Mouse (Mus musculus) myocyte (in vitro differentiated cells): Measurements from ENCODE around the gene Slc16a8.

Source experiments
- CEBPB ChIP-seq: IDR thresholded peaks from 2 replicates; pipeline ENCODE4 v1.6.1; 2011; ENCODE audit warnings: mild to moderate bottlenecking, moderate library complexity; ENCODE audit not compliant: poor library complexity, insufficient read depth, severe bottlenecking
- E2F4 ChIP-seq: IDR thresholded peaks from one replicate; pipeline ENCODE4 v1.6.1; 2011; ENCODE audit warnings: mild to moderate bottlenecking, control low read depth, moderate library complexity; ENCODE audit not compliant: insufficient read depth
- MAX ChIP-seq: IDR thresholded peaks from one replicate; pipeline ENCODE4 v1.6.1; 2011; ENCODE audit warnings: low read depth, mild to moderate bottlenecking, control low read depth
- MYOG ChIP-seq, 3 experiments: IDR thresholded peaks; one replicate each; pipeline ENCODE4 v1.6.1; 2011; ENCODE audit warnings: control low read depth in 2 of 3, low read depth in 2 of 3, mild to moderate bottlenecking in 2 of 3; ENCODE audit not compliant: insufficient read length in 2 of 3, control insufficient read depth in 1 of 3, insufficient read depth in 1 of 3
- POLR2A ChIP-seq: IDR thresholded peaks from one replicate; pipeline ENCODE4 v1.6.1; 2011; ENCODE audit warnings: low read depth, mild to moderate bottlenecking, control low read depth, moderate library complexity; ENCODE audit not compliant: insufficient read length
- POLR2AphosphoS2 ChIP-seq: IDR thresholded peaks from one replicate; pipeline ENCODE4 v1.6.1; 2011; ENCODE audit warnings: low read depth, control low read depth; ENCODE audit not compliant: insufficient read length
- REST ChIP-seq: IDR thresholded peaks from one replicate; pipeline ENCODE4 v1.6.1; 2011; ENCODE audit warnings: mild to moderate bottlenecking, control low read depth, moderate library complexity; ENCODE audit not compliant: insufficient read depth, insufficient read length
- SRF ChIP-seq: IDR thresholded peaks from one replicate; pipeline ENCODE4 v1.6.1; 2011; ENCODE audit warnings: low read depth; ENCODE audit not compliant: control insufficient read depth, insufficient read length
- TCF12 ChIP-seq: IDR thresholded peaks from one replicate; pipeline ENCODE4 v1.6.1; 2011; ENCODE audit warnings: mild to moderate bottlenecking, control low read depth; ENCODE audit not compliant: poor library complexity, insufficient read depth, severe bottlenecking
- USF1 ChIP-seq: IDR thresholded peaks from one replicate; pipeline ENCODE4 v1.6.1; 2011; ENCODE audit warnings: low read depth, mild to moderate bottlenecking, control low read depth, moderate library complexity

GRCm38 (mm10) chr15:79271124-79271746 is 16.7 kb upstream of the Slc16a8 start:
- no peak for TF ChIP-seq SRF
- TF ChIP-seq E2F4 = no peak
- no peak for TF ChIP-seq POLR2A
- no peak for TF ChIP-seq USF1
- no peak for TF ChIP-seq MAX
- no peak for TF ChIP-seq POLR2AphosphoS2
- no peak for TF ChIP-seq TCF12
- TF ChIP-seq MYOG (IDR thresholded peaks at IDR 0.05; ENCODE audit: control insufficient read depth in 1 of 3, insufficient read depth in 1 of 3, insufficient read length in 2 of 3, low read depth in 2 of 3) = no peak
- no peak for TF ChIP-seq REST
- TF ChIP-seq CEBPB = no peak
